Mouse (Mus musculus) frontal cortex, postnatal 14 days (tissue): Measurements from ENCODE around the gene H2-Ab1.

Experiments used
- DNase-seq, 2 experiments: peaks; one replicate each; pipeline ENCODE4 v3.0.0; 2022; ENCODE audit warnings: low spot score in 2 of 2

The H2-Ab1 gene

DNA sequence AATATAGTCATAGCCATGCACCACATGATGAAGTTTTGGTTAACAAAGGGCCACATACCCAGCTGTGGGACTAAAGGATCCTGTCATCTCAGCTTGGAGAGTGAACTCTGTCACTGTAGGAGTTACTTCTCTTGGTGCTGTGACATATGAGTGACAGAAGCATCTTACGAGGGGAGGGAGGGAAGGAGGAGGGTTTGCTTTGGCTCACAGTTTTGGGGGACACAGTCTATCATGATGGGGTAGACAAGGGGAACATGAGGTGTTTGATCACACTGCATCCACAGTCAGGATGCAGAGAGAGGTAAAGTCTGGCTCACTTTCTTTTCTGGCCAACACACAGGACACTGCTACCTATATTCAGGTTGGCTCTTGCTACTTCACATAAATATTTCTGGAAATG lies 24.3 kb downstream of the H2-Ab1 start:
- no peak for DNase-seq

- no peak for DNase-seq
These were observed 27.9 kb downstream of the H2-Ab1 start for GRCm38 (mm10) chr17:34285371-34285770.

DNA sequence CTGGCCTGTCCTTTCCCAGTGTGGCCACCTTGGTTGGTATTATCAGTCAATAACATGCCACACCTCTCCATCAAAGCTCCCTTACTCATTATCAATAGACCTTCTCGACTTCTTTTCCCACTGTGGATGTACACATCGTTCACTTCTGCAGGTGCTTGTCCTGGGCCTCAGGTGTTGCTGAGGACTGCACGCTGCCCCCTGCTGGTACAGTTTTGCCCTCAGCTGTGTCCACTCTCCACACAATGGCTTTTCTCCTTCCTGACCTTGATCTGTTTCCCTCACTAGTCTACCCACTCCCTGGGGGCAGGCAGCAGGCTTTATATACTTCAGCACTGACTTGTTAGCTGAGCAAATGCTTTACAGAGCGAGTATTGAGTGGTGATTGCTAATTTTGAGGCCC lies 28.4 kb downstream of the H2-Ab1 start:
- DNase-seq: no peak

GRCm38 (mm10) chr17:34286501-34286900 lies 29.0 kb downstream of the H2-Ab1 start:
- DNase-seq: no peak

GRCm38 (mm10) chr17:34286999-34287398 lies 29.5 kb downstream of the H2-Ab1 start:
- no peak for DNase-seq

- peak; percentile 55 to 68 for DNase-seq
These were observed 30.2 kb downstream of the H2-Ab1 start, which contains the start of gene H2-Aa for GRCm38 (mm10) chr17:34287648-34288047. H2-Aa (minus strand) TSS chr17:34287823.

- DNase-seq: no peak
These were observed 30.6 kb downstream of the H2-Ab1 start for GRCm38 (mm10) chr17:34288131-34288530.

- DNase-seq: peak; percentile 67 to 74
These were observed 34.1 kb downstream of the H2-Ab1 start for GRCm38 (mm10) chr17:34291609-34292008.

- DNase-seq: no peak
These were observed 35.1 kb downstream of the H2-Ab1 start for GRCm38 (mm10) chr17:34292570-34292969.

- DNase-seq: no peak
These were observed 36.0 kb downstream of the H2-Ab1 start for GRCm38 (mm10) chr17:34293533-34293932.

- no peak for DNase-seq
These were observed 36.8 kb downstream of the H2-Ab1 start for GRCm38 (mm10) chr17:34294249-34294648.

DNA sequence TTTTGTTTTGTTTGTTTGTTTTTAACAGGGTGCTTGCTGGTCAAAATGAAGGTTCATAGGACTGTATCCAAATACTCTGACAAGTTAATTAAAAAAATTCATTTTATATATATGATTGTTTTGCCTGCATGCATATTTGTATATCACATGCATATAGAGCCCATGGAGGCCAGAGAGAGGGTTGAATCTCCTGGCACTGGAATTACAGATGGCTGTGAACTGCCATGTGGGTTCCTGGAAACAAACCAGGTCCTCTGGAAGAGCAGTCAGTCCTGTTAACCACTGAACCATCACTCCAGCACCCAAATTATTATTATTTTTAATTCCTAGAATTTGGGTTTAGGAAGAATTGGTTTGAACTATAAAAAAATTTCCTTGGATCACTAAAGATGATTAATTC lies 37.8 kb downstream of the H2-Ab1 start:
- no peak for DNase-seq

DNA sequence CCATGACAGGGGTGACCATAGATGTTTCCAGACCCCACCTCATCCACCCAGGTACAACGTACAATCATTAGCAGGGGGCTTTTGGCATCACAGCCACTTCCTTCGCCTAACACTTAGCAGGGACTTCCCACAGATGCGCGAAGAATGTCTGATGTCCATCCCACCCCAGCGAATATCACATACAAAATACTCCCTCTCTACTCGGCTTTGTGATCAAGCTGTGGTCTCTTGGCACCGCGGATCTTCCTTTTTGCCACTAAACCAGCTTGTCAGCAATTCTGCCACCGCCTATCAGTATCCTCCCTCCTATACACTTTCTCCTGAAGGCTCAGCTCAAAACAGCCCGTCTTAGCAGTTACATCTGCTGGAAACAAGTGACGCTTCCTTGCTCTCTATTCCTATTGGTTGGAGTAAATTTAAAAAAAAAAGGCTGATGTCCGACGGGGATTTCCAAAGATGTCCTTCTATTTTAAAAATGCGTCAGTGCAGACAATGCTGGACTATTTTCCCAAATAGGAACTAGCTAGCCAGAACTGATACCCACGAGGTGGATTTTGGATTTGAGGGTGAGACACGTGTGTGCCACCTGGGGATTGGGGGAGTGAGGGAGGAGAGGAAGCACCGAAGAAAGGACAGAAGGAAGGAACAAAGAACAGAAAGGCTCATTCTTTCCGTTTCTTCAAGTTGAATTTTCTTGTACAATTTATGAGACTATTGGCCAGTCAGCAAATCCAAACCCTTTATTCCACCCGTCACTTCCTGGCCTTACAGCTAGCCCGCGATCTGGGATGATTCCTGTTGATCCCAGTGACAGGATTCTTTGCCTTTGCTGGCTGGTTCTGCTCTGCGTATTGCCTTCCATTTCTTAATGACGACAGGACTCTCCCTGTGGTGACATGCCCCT lies 38.7 kb downstream of the H2-Ab1 start:
- DNase-seq: no peak

DNA sequence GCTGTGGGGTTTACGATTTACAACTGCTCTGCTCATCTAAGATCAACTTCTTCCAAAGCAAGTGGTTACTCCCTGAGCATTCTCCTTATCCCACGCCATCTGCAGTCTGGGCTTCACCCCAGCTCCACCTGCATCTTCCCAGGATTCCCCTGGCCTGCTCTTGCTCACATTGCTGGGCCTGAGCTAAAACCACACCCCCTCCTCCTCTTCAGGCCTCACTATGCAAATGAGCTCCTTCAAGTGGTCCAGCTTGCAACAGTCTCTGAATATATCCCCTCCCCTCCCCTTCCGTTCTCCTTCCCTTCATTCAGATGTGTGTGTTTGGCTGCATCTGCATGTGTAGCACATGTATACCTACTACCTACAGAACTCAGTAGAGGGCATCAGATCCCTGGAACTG lies 41.9 kb downstream of the H2-Ab1 start:
- no peak for DNase-seq

- DNase-seq: no peak
These were observed 42.6 kb downstream of the H2-Ab1 start for GRCm38 (mm10) chr17:34300071-34300470.

- DNase-seq: no peak
These were observed 43.4 kb downstream of the H2-Ab1 start for GRCm38 (mm10) chr17:34300691-34301566.

DNA sequence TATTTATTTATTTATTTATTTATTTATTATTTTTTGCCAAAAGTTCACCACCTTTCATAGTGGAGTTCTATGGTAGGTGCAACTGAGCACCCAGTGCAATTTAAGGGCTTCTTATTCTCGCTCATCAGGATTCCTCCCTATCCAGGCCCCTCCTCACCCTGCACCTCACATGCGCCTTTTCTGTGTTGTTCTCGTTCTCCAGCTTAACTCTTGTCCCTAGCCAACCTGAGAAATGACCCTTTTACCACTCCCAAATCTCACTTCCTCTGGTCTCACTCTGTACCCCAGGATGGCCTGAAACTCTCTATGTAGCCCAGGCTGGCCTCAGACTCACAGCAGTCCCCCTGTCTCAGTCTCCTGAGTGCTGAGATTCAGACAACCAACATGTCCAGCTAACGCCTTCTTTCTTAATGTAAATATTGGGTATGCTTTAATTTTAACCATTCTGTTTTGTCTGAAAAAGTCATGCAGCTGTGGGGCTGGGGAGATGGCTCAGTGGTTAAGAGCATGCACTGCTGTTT lies 44.2 kb downstream of the H2-Ab1 start:
- no peak for DNase-seq

GRCm38 (mm10) chr17:34303789-34304188 lies 46.3 kb downstream of the H2-Ab1 start:
- DNase-seq: no peak

DNA sequence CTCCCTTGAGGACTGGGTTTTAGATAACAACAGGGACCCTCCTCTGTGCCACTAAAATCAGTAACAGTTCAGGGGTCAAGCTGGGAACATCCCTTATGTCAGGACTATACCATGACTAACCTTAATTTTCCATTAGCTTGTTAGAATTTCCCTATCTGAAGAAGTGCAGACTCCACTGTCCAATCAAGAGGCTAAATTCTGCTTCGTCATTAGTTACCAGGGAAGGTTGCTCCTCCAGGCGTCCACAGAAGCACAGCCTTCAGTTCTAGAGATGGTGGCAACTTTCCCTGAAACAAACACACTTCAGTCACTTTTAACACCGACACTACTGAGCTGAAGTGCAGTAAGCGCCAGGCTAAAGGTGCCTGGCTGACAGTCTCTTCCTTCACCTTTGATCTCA lies 47.3 kb downstream of the H2-Ab1 start:
- peak; percentile 36 to 62 for DNase-seq

DNA sequence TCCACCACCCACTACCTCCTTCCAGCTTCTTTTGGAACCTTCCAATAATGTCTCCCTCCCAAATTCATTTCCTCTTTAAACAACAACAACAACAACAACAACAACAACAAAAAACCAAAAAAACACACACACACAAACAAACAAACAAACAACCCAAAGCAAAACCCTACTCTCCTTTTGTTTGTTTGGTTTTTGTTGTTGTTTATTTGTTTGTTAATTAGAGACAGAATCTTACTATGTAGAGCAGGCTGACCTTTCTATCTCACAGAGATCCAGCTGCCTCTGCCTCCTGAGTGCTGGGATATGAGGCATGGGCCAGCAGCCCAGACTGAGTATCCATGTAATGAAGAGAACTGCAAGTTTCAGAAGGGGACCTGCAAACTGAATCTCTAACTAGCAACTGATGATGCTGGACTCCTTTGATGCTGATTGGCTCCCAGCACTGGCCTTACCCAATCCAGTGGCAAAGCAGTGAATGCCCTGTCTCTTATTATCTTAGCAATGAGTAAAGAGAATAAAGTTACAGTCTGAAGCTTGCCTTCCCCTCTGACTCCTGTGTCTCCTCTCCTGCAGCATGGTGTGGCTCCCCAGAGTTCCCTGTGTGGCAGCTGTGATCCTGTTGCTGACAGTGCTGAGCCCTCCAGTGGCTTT lies 48.0 kb downstream of the H2-Ab1 start, which contains the start of gene H2-Eb1:
H2-Eb1 (plus strand) TSS at position 488 of the 651 bp plus-strand sequence.
- DNase-seq: peak; percentile 82 to 87

DNA sequence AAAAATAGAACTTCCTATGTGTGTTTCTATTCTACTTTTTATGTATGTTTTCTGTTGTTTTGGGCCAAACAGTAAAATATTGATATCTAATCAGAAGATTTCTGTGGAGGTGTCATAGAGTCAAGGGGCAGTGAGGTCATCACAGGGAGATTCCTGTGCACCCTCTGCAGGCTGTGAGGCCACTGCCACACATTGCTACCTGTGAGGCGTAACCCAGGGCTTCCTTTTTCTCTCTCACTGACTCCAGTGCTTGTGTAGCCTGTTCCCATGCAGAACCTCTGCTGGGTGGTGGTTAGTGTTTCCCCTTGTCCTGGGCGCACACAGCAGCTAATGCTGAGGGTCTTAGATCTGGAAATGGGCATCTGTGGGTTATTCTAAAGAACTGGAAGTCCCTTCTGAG lies 48.9 kb downstream of the H2-Ab1 start:
- no peak for DNase-seq

GRCm38 (mm10) chr17:34307216-34307615 lies 49.7 kb downstream of the H2-Ab1 start:
- DNase-seq: no peak
